Mouse (Mus musculus) brain, embryonic 14.5 days (tissue): Measurements from ENCODE around the gene Tnni3. TPM values are rescaled to one million over a fixed set of nuclear protein-coding genes. Genes with fewer than 3 reads are reported as not detected.
"Not testable (repeated sequence)": the region's sequence is repeated elsewhere in the genome, so short reads cannot be mapped to it uniquely, and the experiment has no call there.

Experiments
- DNase-seq: peaks from one replicate; pipeline ENCODE4 v3.0.0-alpha.2; 2011; ENCODE audit warnings: low read depth
- CTCF ChIP-seq: fragments of 200-500 bp; IDR thresholded peaks from 2 replicates; pipeline ENCODE4 v1.5.1; 2012; ENCODE audit warnings: inconsistent platforms, mild to moderate bottlenecking, moderate library complexity, borderline replicate concordance; ENCODE audit not compliant: insufficient read depth, insufficient read length; ENCODE audit errors: extremely low read depth
- POLR2A ChIP-seq: fragments of 200-500 bp; IDR thresholded peaks from 2 replicates; pipeline ENCODE4 v1.6.1; 2012; ENCODE audit warnings: mild to moderate bottlenecking, inconsistent platforms, borderline replicate concordance; ENCODE audit not compliant: poor library complexity, insufficient read depth, insufficient read length, severe bottlenecking; ENCODE audit errors: extremely low read depth
- polyA plus RNA-seq: library from polyadenylated mRNA; depleted of rRNA; stranded (reverse); fragments of >200 nt; gene quantifications from 2 replicates; pipeline ENCODE4 v1.2.3, GENCODE M21; 2012; rRNA removed

The Tnni3 gene
- polyA plus RNA-seq = 4.2 and 4.3 TPM in 2 replicates

DNA sequence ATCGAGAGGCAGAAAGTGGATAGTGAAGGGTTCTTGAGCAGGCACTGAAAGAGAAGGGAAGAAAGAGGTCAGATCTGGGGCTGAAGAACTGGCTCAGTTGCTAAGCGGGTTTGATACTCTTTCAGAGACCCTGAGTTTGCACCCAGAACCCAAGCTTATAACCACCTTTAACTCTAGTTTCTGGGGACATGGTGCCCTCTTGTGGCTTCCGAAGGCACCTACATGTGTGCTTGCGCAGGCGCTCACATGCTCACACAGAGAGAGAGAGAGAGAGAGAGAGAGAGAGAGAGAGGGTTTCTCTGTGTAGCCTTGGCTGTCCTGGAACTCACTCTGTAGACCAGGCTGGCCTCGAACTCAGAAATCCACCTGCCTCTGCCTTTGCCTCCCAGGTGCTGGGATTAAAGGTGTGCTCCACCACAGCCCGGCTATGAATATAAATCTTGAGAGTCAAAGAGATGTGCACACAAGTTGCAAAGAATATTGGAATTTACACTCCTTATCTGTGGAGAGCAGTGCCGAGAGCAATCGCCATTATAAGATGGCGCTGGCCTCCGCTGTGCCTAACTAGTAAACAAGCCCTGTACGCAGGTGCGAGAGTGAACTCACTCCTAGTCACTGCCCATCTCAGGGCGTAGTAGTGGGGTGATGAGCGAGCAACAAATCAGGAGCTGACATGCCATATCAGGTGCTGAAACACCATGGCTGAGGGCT, at the start of gene Tnni3:
Gene Tnni3, minus strand, starts transcription at position 18 of the 711 bp plus-strand sequence.
- peak; percentile 69 for TF ChIP-seq CTCF
- DNase-seq = peak; percentile 81

DNA sequence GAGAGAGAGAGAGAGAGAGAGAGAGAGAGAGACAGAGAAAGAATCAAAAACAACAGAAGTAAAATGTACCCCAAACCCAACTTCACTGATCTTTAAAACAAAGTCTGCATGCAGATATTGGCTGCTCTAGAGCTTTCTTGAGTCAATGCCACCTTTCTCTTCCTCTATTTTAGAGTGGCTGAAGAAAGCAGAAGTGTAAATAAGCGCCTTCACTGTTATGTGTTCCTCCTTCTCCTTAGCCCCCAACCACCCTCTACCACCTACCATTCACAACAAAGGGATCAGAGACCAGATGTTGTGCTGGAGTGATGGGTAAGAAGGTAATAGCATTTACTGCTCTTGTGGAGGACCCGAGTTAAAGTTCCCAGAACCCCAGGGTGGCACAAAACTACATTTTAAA, 48.3 kb upstream of the Tnni3 start:
- DNase-seq = not testable (repeated sequence)

DNA sequence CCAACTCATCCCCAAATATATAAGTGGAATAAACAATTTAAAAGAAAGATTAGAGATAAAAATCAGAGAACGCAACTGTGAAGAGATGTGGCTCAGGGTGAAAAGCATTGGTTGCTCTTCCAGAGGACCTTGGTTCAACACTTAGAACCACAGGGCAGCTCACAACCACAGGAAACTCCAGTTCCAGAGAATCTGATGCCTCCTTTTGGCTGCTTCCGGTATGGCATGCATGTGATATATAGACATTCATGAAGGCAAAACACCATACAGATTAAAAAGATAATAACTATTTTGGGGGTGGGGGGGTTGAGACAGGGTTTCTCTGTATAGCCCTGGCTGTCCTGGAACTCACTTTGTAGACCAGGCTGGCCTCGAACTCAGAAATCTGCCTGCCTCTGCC, 38.6 kb upstream of the Tnni3 start:
- DNase-seq = no peak
- TF ChIP-seq POLR2A = no peak
- peak; percentile 6; the same call in 1 of the 2 replicates for TF ChIP-seq CTCF

DNA sequence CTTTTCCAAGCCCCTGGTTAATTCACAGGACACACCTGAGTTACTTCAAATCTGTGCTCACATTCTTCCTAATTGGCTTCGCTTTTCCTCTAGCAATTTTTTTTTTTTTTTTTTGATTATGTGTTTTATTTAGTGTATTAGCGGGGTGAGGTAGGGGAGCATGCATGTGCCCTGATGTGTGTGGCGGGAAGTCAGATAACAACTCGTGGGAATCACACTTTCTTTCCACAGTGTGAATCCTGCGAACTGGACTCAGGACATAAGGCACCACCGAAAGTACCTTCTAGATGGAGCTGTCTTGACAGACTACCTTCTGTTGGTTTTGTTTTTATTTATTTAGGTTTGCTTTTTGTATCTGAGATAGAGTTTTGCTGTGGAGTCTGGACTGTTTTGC, 33.1 kb upstream of the Tnni3 start:
- TF ChIP-seq CTCF = no peak
- no peak for TF ChIP-seq POLR2A
- DNase-seq = no peak

DNA sequence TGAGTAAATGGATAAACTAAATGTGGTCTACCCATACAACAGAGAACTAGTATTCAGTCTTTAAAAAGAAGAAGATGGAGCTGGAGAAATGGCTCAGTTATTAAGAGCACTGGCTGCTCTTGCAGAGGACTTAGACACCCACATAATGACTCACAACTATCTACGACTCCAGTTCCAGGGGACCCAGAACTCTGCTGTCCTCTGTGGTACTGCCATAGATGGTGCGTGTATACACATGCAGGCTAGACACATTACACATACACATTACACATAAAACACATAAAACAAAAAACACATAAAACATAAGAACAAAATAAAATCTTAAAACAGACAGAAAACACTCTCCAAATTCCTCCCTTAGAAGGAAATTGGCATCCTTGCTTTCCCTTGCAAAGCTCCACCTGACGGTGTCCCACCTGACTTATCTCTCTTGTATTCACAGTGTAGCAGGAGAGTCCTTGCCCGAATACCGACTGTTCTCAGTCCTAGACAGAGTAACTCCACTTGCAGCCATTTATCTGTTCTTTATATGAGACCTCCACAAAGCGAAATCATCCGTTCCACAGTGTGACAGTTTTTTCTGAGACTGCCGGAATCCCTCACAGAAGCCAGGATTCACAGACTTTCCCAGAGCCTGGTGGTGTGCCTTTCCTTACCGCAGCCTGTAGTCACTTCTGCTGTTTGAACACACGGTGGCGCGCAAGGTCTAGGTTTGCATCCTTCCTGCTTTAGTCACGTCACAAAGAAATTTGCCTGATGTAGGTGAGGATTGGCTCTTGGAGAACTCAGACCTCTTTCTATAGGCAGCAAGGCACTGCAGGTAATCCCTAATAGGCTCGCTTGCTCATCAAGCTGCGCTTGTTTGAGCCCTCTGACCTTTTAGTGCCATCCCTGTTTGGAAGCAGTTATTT, 32.5 kb upstream of the Tnni3 start:
- peak; percentile 96 for TF ChIP-seq CTCF
- TF ChIP-seq POLR2A = no peak
- peak; percentile 96 for DNase-seq

DNA sequence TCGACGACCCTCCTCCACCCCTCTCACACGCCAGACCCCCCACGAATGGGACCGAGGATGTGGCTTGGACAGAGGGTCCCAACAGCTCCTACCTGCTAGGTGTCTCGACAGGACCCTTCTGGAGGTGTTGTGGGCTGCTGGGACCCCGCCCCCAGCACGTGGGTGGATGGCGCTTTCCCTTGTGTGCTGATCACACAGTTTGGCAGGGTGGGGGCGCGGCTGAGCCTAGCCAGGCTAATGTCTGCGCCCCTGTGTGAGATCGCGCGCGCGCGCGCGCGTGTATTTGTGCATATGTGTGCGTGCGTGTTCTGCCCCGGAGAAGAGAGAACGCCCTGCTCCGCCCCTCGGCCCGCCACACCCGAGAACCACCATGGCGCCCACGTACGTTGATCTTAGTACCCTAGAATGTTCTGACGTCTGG, 23.2 kb upstream of the Tnni3 start, which contains the start of gene Syt5:
Gene Syt5, minus strand, starts transcription at position 321 of the 421 bp plus-strand sequence.
- peak; percentile 89 for DNase-seq
- TF ChIP-seq CTCF (no peak), POLR2A (peak; percentile 8; the same call in 1 of the 2 replicates)

DNA sequence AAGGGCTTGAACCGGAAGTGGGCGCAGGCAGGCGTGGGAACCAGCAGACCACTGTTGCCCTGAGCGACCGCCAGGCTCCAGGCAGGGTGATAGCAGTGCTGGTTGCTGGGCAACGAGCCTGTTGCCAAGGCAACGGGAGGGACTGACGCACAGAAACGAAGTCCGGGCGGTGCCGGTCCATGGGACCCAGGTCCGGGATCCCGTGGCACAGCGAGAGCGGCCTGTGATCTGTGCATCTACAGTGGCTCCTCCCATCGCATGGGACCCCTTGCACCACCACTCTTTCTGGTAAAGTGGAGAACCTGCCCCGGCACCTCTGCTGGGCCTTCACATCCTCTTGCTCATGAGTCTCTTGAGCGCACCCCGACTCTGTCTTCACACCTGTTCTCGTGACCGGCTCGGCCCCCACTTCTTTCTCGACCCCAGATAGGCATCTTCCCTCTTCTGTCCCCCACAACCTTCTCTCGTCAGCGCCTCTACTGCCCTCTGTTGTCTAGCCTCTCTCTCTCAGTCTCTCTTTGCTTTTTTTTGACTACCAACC, 22.6 kb upstream of the Tnni3 start:
- DNase-seq = peak; percentile 96
- TF ChIP-seq POLR2A (0 out of 2 replicates have a peak, but pooled peaks have one; percentile 25), CTCF (peak; percentile 20; the same call in 1 of the 2 replicates)

DNA sequence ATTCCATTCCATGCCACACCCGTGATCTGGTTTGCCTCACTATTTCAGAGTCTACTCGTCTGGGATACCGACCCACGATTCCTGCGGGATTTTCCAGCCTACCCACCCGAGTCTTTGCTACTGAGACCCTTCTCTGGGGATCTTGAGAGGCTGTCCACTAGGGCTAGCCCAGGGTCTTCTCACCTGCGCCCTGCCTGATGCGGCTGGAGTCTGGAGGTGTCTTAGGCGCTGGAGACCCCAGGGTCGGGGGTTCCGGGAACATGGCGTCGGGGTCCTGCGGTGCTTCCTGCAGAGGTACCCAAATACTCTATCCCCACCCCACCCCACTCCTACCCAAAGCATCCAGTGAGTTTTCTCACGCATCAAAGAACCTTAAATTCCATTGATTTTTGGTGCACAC, 22.0 kb upstream of the Tnni3 start:
- DNase-seq = no peak
- TF ChIP-seq CTCF (no peak), POLR2A (no peak)

DNA sequence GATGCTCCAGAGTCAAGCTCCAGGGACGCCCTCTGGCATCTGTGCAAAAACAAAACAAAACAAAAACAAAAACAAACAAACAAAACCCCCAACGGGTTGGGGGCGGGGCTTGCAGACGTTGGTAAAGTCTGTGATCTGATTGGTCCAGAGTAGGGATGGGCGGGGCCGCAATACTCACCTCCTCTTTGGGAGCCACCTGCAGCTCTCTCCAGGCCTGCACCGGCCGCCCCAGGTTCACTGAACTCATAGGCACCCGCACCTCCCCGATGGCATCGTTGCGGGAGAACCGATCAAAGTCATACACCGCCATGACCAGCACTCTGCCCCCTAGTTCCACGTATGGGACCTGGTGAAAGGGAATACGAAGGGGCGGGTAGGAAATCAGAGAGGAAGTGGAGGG, 18.0 kb upstream of the Tnni3 start:
- no peak for DNase-seq
- TF ChIP-seq POLR2A = no peak

DNA sequence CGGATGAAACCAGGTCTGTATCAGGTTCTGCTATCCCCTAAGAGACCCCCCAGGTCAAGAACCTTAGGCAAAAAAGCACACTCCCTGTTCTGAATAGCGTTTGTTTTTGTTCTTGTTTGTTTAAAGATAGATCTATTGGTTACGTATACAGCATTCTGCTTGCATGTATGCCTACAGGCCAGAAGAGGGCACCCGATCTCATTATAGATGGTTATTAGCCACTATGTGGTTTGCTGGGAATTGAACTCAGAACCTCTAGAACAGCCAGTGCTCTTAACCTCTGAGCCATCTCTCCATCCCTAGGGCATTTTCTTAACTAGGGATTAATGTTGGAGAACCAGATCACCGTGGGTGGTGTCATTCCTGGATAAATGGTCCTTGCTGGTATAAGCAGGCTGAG, 17.3 kb upstream of the Tnni3 start:
- TF ChIP-seq CTCF (no peak), POLR2A (no peak)
- DNase-seq = no peak

DNA sequence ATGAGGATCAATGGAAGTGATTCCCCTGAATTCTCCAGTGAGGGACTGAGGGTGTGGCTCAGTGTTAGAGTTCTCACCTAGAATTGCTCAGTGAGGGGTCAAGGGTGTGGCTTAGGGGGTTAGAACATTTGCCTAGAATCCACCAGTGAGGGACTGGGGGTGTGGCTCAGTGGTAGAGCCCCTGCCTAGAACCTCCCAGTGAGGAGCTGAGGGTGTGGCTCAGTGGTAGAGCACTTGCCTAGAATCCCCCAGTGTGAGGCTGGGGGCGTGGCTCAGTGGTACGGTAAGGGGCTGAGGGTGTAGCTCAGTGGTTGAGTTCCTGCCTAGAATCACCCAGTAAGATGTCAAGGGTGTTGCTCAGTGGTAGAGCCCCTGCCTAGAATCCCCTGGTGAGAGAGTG, 15.0 kb upstream of the Tnni3 start:
- TF ChIP-seq POLR2A (no peak), CTCF (no peak)
- no peak for DNase-seq
